Mouse (Mus musculus) MEL (cell line): ENCODE results near the gene Fmnl1. TPM values are rescaled to one million over a fixed set of nuclear protein-coding genes. Genes with fewer than 3 reads are reported as not detected.
A peak's percentile ranks its signal among the peaks of the same experiment; 100 is the strongest.

Source experiments
- DNase-seq: peaks from one replicate; pipeline ENCODE4 v3.0.0; 2011; ENCODE audit warnings: low read depth, low spot score
- H3K27ac ChIP-seq: 2 replicates; pipeline ENCODE4 v1.5.1; 2012; ENCODE audit warnings: low read depth, mild to moderate bottlenecking, control low read depth, low read length, moderate library complexity; ENCODE audit not compliant: control insufficient read depth
- H3K27me3 ChIP-seq, 2 experiments: fragments of 150-350 bp in 1 of 2; sonication (generic) in 1 of 2; 2 replicates each; pipeline ENCODE4 v1.6.1; 2012; ENCODE audit warnings: low read length in 2 of 2, mild to moderate bottlenecking in 2 of 2, improper control_type of control experiment in 1 of 2, moderate library complexity in 1 of 2; ENCODE audit not compliant: insufficient read depth in 2 of 2, control insufficient read depth in 1 of 2
- H3K36me3 ChIP-seq, 2 experiments: 2 replicates each; pipeline ENCODE4 v1.6.1; 2012 to 2014; ENCODE audit warnings: low read length in 2 of 2, improper control_type of control experiment in 1 of 2, inconsistent platforms in 1 of 2, mild to moderate bottlenecking in 1 of 2; ENCODE audit not compliant: insufficient read depth in 2 of 2, control insufficient read depth in 1 of 2
- H3K4me1 ChIP-seq, 2 experiments: fragments of 150-350 bp in 1 of 2; sonication (generic) in 1 of 2; 2 replicates each; pipeline ENCODE4 v1.6.1; 2012; ENCODE audit warnings: low read length in 2 of 2, improper control_type of control experiment in 1 of 2, mild to moderate bottlenecking in 1 of 2; ENCODE audit not compliant: insufficient read depth in 2 of 2, control insufficient read depth in 1 of 2
- H3K4me3 ChIP-seq, 2 experiments: fragments of 150-350 bp in 1 of 2; sonication (generic) in 1 of 2; 2 replicates each; pipeline ENCODE4 v1.5.1; 2012; ENCODE audit warnings: low read depth in 2 of 2, low read length in 2 of 2, mild to moderate bottlenecking in 2 of 2, moderate library complexity in 2 of 2, control low read depth in 1 of 2, improper control_type of control experiment in 1 of 2; ENCODE audit not compliant: control insufficient read depth in 1 of 2, insufficient read depth in 1 of 2
- H3K79me2 ChIP-seq: 2 replicates; pipeline ENCODE4 v1.6.1; 2012; ENCODE audit warnings: mild to moderate bottlenecking, low read length, moderate library complexity; ENCODE audit not compliant: control insufficient read depth, poor library complexity, insufficient read depth
- H3K9ac ChIP-seq: 2 replicates; pipeline ENCODE4 v1.6.1; 2012; ENCODE audit warnings: low read depth, mild to moderate bottlenecking, control low read depth, low read length, moderate library complexity; ENCODE audit not compliant: control insufficient read depth, poor library complexity, severe bottlenecking
- H3K9me3 ChIP-seq: fragments of 150-350 bp; sonication (generic); replicated peaks from 2 replicates; pipeline ENCODE4 v1.6.1; 2012; ENCODE audit warnings: mild to moderate bottlenecking, low read length, improper control_type of control experiment, moderate library complexity; ENCODE audit not compliant: insufficient read depth
- ELF1 ChIP-seq: IDR thresholded peaks from 2 replicates; pipeline ENCODE4 v1.6.1; 2014; ENCODE audit warnings: low read depth, mild to moderate bottlenecking, inconsistent platforms, low read length, improper control_type of control experiment, moderate library complexity
- EP300 ChIP-seq, 2 experiments: IDR thresholded peaks; 2 replicates each; pipeline ENCODE4 v1.6.1; 2011; ENCODE audit warnings: improper control_type of control experiment in 2 of 2, low read length in 2 of 2, low read depth in 1 of 2, mild to moderate bottlenecking in 1 of 2
- ETS1 ChIP-seq: IDR thresholded peaks from 2 replicates; pipeline ENCODE4 v1.6.1; 2012; ENCODE audit warnings: low read depth, mild to moderate bottlenecking, inconsistent platforms, low read length, improper control_type of control experiment, moderate library complexity
- MAFK ChIP-seq: IDR thresholded peaks from 2 replicates; pipeline ENCODE4 v1.6.1; 2011; ENCODE audit warnings: low read depth, mild to moderate bottlenecking, low read length, improper control_type of control experiment, borderline replicate concordance
- MAZ ChIP-seq: IDR thresholded peaks from 2 replicates; pipeline ENCODE4 v1.6.1; 2012; ENCODE audit warnings: low read depth, mild to moderate bottlenecking, inconsistent platforms, low read length, improper control_type of control experiment
- MEF2A ChIP-seq: IDR thresholded peaks from 2 replicates; pipeline ENCODE4 v1.6.1; 2014; ENCODE audit warnings: low read depth, mild to moderate bottlenecking, inconsistent platforms, low read length, improper control_type of control experiment; ENCODE audit not compliant: poor library complexity, insufficient replicate concordance, severe bottlenecking; ENCODE audit errors: extremely low read depth
- MXI1 ChIP-seq: IDR thresholded peaks from 2 replicates; pipeline ENCODE4 v1.6.1; 2011; ENCODE audit warnings: mild to moderate bottlenecking, low read depth, low read length, improper control_type of control experiment
- RAD21 ChIP-seq: IDR thresholded peaks from 2 replicates; pipeline ENCODE4 v1.6.1; 2011; ENCODE audit warnings: mild to moderate bottlenecking, low read depth, low read length, improper control_type of control experiment
- SIN3A ChIP-seq: IDR thresholded peaks from 2 replicates; pipeline ENCODE4 v1.6.1; 2012; ENCODE audit warnings: low read length, improper control_type of control experiment, inconsistent platforms
- SMC3 ChIP-seq: IDR thresholded peaks from 2 replicates; pipeline ENCODE4 v1.6.1; 2011; ENCODE audit warnings: low read depth, low read length, improper control_type of control experiment
- TBP ChIP-seq: IDR thresholded peaks from 2 replicates; pipeline ENCODE4 v1.8.0; 2011; ENCODE audit warnings: low read depth, low read length, improper control_type of control experiment
- TCF12 ChIP-seq: IDR thresholded peaks from 2 replicates; pipeline ENCODE4 v1.6.1; 2014; ENCODE audit warnings: low read depth, mild to moderate bottlenecking, inconsistent platforms, low read length, improper control_type of control experiment, moderate library complexity
- UBTF ChIP-seq: IDR thresholded peaks from 2 replicates; pipeline ENCODE4 v1.6.1; 2012; ENCODE audit warnings: low read depth, mild to moderate bottlenecking, inconsistent platforms, low read length, improper control_type of control experiment, moderate library complexity, borderline replicate concordance; ENCODE audit not compliant: insufficient read depth
- ZNF384 ChIP-seq: IDR thresholded peaks from 2 replicates; pipeline ENCODE4 v1.6.1; 2012; ENCODE audit warnings: low read depth, mild to moderate bottlenecking, inconsistent platforms, low read length, improper control_type of control experiment
- polyA plus RNA-seq, 2 experiments: library from polyadenylated mRNA; stranded (reverse) in 1 of 2; unstranded in 1 of 2; fragments of >175 nt in 1 of 2; fragments of >200 nt in 1 of 2; gene quantifications; 2 replicates each; pipeline versions ENCODE4 v1.2.1 to v1.2.4; 2012; ENCODE audit warnings: low replicate concordance in 2 of 2, low read depth in 1 of 2; ENCODE audit not compliant: insufficient read length in 2 of 2, insufficient read depth in 1 of 2, missing spikeins in 1 of 2
- total RNA-seq: library from RNA; depleted of rRNA; stranded (reverse); fragments of 300-350 nt; gene quantifications from 2 replicates; pipeline ENCODE4 v1.2.3, GENCODE M21; 2012; rRNA removed

The Fmnl1 gene
- total RNA-seq (1.4 and 1.7 TPM in 2 replicates), polyA plus RNA-seq (10 to 100 TPM in 1 of 2 experiments, not detected in 1; 17.2 TPM)

- H3K4me1 ChIP-seq: peaks cover 7 to 25% of the 10 kb centered on the region in 2 experiments; a peak in 3 of 4 replicates
- peak within 1 kb of the TSS; percentile 59 for H3K9ac ChIP-seq
- H3K27ac ChIP-seq: no peak within 1 kb of the TSS
Measured at GRCm38 (mm10) chr11:103170494-103171285, at the start of gene Fmnl1. Gene Fmnl1 (plus strand): TSS chr11:103171107.

GRCm38 (mm10) chr11:103131701-103132575 is 39.0 kb upstream of the Fmnl1 start, which contains the start of gene Hexim2:
Gene Hexim2 (plus strand): TSS chr11:103132429.
- H3K27ac ChIP-seq: peak within 1 kb of the TSS; percentile 81
- TF ChIP-seq ETS1: peak; percentile 7; the same call in 1 of the 2 replicates
- no peak for TF ChIP-seq EP300 (IDR thresholded peaks at IDR 0.05; ENCODE audit: low read depth in 1 of 2, low read length in 2 of 2)
- peak; percentile 17; the same call in 1 of the 2 replicates for TF ChIP-seq SIN3A
- TF ChIP-seq TBP: 0 out of 2 replicates have a peak, but pooled peaks have one; percentile 33
- peak; percentile 33; the same call in 1 of the 2 replicates for TF ChIP-seq ZNF384
- TF ChIP-seq MAFK: no peak
- TF ChIP-seq MXI1: no peak; the same call in 1 of the 2 replicates
- 0 out of 2 replicates have a peak, but pooled peaks have one; percentile 23 for TF ChIP-seq MEF2A
- TF ChIP-seq, all 39 proteins: peak for 5
- H3K79me2 ChIP-seq: peaks cover 20% of the 10 kb centered on the region
- no peaks in the 10 kb centered on the region for H3K27me3 ChIP-seq
- DNase-seq: peak; percentile 76
- peak within 1 kb of the TSS; percentile 98 for H3K9ac ChIP-seq
- H3K9me3 ChIP-seq: no peaks in the 10 kb centered on the region
- peaks cover 22 to 30% of the 10 kb centered on the region in 2 experiments for H3K4me1 ChIP-seq
- peaks cover 0 to 43% of the 10 kb centered on the region in 2 experiments; a peak in 2 of 4 replicates for H3K36me3 ChIP-seq
- H3K4me3 ChIP-seq: peak within 1 kb of the TSS; percentile 95 to 97

More at GRCm38 (mm10) chr11:103170494-103171285, at the start of gene Fmnl1:
- Histone ChIP-seq H3K79me2 (no peaks in the 10 kb centered on the region; the same call in 1 of the 2 replicates), H3K4me3 (peak within 1 kb of the TSS; percentile 45 to 50), H3K36me3 (peaks cover 0 to 14% of the 10 kb centered on the region in 2 experiments; a peak in 2 of 4 replicates), H3K9me3 (no peaks in the 10 kb centered on the region), H3K27me3 (peaks cover 3 to 12% of the 10 kb centered on the region in 2 experiments; a peak in 3 of 4 replicates)
- TF ChIP-seq ELF1: no peak
- no peak for TF ChIP-seq TCF12
- no peak for TF ChIP-seq MAZ
- TF ChIP-seq UBTF: peak; percentile 76; the same call in 1 of the 2 replicates
- no peak for TF ChIP-seq RAD21
- no peak for TF ChIP-seq TBP
- TF ChIP-seq SMC3: no peak
- no peak for DNase-seq
